Mouse (Mus musculus) right cerebral cortex, adult 18-20 months (tissue): ENCODE measurements around the gene Arhgap28.

Source experiments
- DNase-seq: peaks from one replicate; pipeline ENCODE4 v3.0.0; 2022; ENCODE audit warnings: mixed read lengths

The Arhgap28 gene

GRCm38 (mm10) chr17:67930957-67931356, 73.0 kb downstream of the Arhgap28 start:
- no peak for DNase-seq

DNA sequence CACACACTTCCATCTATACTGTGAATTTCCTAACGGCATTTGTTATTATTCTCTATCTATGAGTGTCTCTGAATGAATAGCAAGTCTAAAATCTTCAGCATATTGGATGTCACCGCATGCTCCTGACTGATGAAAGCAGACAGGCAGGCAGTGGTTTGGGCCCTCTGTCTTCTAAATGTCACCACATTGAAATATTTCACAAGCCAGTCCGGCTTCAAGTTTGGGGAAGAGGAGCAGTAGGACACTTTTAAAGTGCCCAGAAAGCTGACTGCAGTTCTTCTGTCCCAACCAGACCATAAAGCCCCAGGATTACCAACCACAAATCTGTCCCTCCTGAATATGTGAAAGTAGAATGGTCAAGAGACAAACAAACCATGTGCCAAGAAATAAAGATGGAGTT, 73.5 kb downstream of the Arhgap28 start:
- no peak for DNase-seq

GRCm38 (mm10) chr17:67928280-67928679, 75.6 kb downstream of the Arhgap28 start:
- DNase-seq = no peak

GRCm38 (mm10) chr17:67927864-67928263, 76.1 kb downstream of the Arhgap28 start:
- DNase-seq = no peak

GRCm38 (mm10) chr17:67919959-67920358, 84.0 kb downstream of the Arhgap28 start:
- DNase-seq = no peak

GRCm38 (mm10) chr17:67918201-67918600, 85.7 kb downstream of the Arhgap28 start:
- no peak for DNase-seq

- DNase-seq = no peak
Observed at GRCm38 (mm10) chr17:67916901-67917300, 87.0 kb downstream of the Arhgap28 start.

DNA sequence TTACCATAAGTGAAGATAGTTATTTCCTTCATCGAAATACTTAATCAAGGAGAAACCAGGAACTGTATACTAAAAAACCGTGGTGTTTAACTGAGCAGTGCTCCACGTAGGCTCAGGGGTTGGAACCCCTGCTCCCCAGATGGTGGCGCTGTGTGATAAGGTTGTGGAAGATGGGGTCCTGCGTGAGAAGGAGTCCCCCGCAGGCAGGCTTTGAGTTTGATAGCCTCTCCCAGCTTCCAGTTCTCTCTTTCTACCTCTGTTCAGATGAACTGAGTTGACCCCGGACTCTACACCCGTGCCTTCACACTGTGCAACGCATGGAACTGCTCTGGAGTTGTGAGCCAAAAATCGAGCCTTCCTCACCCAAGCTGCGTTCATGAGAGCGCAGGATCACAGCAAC, 91.3 kb downstream of the Arhgap28 start:
- no peak for DNase-seq

GRCm38 (mm10) chr17:67912051-67912450, 91.9 kb downstream of the Arhgap28 start:
- DNase-seq = no peak

DNA sequence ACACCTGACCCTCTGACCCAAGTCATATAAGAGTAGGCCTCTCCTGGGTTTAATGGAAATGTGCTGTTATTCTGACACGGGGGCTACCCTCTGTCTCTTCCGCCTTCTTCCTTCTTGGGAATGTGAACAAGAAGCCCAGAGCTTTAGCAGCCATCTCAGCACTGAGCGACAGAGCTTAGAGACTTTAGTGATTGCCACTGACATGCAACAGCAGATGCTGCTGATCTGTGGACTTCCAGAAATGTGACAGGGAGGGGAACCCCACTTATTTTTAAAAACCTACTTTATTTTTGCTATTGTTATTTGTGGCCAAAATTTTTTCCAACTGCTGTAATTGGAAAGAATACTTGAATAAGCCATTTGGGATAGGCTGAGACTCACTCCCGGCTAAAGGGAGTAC, 95.4 kb downstream of the Arhgap28 start:
- DNase-seq = no peak

GRCm38 (mm10) chr17:67908137-67908536, 95.8 kb downstream of the Arhgap28 start:
- DNase-seq = no peak

GRCm38 (mm10) chr17:67907532-67908054, 96.3 kb downstream of the Arhgap28 start:
- no peak for DNase-seq

GRCm38 (mm10) chr17:67906236-67906635, 97.7 kb downstream of the Arhgap28 start:
- DNase-seq = no peak

- no peak for DNase-seq
Observed at GRCm38 (mm10) chr17:67904315-67904944, 99.5 kb downstream of the Arhgap28 start.

GRCm38 (mm10) chr17:67902847-67903246, 101.1 kb downstream of the Arhgap28 start:
- DNase-seq = no peak

- DNase-seq = no peak
Observed at GRCm38 (mm10) chr17:67901161-67901560, 102.8 kb downstream of the Arhgap28 start.

GRCm38 (mm10) chr17:67899376-67899775, 104.5 kb downstream of the Arhgap28 start:
- no peak for DNase-seq

DNA sequence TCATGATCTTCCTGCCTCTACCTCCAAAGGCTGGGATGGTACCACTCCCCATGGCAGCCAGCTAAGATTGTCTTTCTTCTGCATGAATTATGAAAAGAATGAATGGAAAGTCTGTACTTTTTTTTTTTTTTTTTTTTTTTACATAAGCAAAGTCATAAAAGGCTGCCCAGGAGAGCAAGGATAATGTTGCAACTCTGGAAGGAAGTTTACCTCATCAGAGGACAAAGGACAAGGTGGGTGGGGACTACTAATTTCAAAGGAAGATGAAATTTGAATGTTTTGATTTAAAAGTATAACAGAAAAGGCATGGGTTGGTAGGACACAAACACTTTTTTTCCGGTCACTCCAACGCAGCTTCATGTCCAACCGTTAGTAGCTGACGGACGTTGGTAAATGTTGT, 107.5 kb downstream of the Arhgap28 start:
- no peak for DNase-seq

GRCm38 (mm10) chr17:67889481-67890325, 114.2 kb downstream of the Arhgap28 start:
- no peak for DNase-seq

- DNase-seq = no peak
Observed at GRCm38 (mm10) chr17:67888081-67888480, 115.8 kb downstream of the Arhgap28 start.

DNA sequence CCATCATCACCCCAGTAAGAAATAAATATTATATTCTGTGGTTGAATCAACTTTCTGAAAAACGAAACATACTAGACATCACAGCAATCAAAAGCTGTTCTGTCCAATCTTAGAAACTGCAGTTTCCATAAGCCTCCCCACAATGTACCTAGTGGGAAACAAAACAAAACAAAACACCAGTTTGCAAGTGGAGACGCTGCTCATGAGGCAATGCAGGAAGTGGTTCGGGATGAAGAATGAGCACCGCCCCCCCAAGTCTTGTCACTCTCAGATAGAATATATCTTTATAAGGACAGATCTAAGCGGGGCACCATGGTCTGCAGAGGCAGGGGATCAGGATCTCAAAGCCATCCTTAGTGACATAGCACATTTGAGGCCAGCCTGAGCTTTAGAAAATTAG, 117.6 kb downstream of the Arhgap28 start:
- DNase-seq = no peak

DNA sequence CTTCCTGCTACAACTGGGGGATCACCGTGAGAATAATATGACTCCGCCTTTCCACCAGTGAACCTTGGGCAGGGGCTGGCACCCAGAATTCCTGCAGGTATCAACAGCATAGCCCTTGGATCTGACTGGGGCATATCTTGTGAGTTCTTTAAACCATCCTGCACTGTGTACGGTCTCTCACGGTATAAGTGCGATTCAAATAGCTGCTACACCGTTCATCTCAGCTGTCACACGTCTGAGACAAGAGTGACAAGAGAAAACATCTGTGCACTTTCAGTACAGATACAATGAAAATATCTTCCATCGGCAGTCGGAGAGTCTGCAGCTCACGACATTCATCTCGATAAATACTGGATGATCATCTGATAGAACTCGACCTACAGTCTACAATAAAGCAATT, 126.3 kb downstream of the Arhgap28 start:
- no peak for DNase-seq

DNA sequence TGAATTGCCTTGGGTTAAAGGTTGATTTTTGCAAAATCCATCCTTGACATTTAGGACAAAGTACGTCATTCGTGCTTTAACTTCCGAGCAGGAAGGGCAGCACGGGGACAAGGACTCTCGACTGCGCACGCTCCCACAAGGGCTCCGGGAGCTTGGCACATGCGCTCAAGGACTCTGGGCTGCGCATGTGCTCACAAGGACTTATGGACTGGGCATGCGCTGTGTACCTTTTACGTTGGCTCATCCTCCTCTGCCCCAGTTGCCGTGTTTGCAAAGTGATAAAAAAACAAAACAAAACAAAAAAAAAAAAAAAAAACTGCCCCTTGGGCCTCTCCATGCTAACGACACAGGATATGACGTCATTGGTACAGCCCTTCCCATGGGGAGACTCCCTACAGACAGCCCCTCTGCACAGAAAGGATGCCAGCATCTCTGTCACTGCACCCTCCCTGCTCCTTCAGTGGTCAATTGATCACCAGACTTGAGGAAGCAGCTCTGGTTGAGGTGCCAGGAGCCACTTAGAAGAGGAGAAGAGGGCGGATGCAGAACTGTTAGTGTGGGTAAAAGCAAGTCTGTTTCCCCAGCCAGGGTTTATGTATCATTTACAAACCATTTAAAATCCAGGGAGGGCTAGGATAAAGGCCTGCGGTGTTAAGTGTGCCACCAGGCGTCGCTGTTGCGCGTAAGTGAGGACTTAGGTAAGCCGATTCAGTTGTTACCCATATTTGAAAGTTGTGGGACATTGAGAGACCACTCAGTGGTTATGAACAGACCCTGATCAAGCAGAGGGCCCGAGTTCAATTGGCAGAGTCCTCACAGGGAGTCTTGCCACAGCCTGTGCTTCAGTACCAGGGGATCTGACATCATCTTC, 134.0 kb downstream of the Arhgap28 start:
- peak; percentile 54 for DNase-seq
